Mouse (Mus musculus): ENCODE results near the gene H2afj.

H2afj gene

GRCm38 (mm10) chr6:136847267-136847666 is 39.2 kb downstream of the H2afj start:
- no peak for DNase-seq (ENCODE audit: low read depth, low spot score)

GRCm38 (mm10) chr6:136847790-136848189 is 39.7 kb downstream of the H2afj start:
- peak; percentile 48 for DNase-seq (ENCODE audit: low read depth, low spot score)

DNA sequence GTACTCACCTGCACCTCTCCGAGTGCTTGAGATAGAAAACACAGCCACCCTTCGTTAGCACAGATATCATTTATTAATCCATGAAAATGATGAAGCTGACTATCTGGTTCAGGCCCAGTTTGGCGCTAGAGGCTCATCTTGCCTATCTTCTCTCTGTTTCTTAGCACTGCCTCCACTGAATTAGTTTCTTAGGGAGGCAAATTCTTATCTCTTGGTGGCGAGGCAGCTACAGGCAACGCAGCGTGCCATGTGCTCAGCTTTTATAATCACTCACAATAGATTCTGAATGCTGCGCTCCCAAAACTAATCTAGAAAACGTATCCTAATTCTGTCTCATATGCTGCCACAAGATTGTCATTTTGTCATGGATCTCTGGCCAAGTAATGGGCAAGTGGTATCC is 40.4 kb downstream of the H2afj start:
- no peak for DNase-seq (ENCODE audit: low read depth, low spot score)

- DNase-seq (ENCODE audit: low read depth, low spot score), result peak; percentile 23
Measured at GRCm38 (mm10) chr6:136848971-136849370, 40.9 kb downstream of the H2afj start.

GRCm38 (mm10) chr6:136850267-136850666 is 42.2 kb downstream of the H2afj start:
- DNase-seq (ENCODE audit: low read depth, low spot score), result no peak

- no peak for DNase-seq (ENCODE audit: low read depth, low spot score)
Measured at GRCm38 (mm10) chr6:136852348-136852747, 44.3 kb downstream of the H2afj start.

DNA sequence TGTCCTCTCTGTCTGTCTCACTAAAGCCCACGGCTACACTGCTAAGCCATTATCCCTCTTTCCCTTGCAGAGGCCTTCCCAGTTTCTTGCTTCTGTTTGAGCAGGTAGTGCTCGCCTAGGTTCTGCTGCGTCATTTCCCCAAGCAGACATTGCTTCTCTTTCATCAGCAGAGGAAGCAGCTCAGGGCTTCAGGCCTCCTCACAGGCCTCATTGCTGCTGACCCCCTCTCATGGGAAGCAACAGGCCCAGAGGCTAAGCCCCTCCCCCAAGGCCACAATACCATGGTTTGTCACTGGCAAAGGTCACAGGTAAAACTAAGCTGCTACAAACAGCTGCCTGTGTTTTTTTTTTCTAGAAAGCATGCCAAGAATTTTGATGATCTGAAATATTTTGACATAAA is 44.7 kb downstream of the H2afj start:
- DNase-seq (ENCODE audit: low read depth, low spot score), result no peak

DNA sequence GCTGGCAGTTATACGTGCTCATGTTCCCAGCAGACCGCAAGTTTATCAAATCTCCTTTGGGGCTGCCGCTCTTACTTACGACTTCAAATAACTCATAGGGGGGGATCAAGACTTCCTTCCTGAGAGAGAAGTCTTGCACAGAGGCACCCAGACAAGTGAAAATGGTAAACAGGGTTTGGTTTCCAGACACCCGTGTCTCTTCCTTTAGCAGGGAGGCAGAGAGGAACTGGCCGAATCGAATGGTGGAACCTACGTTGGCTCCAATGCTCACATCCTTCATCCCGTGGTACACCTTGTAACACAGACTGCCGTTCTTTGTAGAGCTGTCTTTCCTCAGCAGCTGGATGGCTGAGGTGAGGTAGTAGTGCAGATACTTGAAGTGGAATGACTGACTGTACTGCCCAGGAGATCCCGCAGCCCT is 46.3 kb downstream of the H2afj start:
- peak; percentile 58 for DNase-seq (ENCODE audit: low read depth, low spot score)

GRCm38 (mm10) chr6:136855183-136855582 is 47.1 kb downstream of the H2afj start:
- no peak for DNase-seq (ENCODE audit: low read depth, low spot score)

GRCm38 (mm10) chr6:136856071-136856636 is 48.1 kb downstream of the H2afj start:
- peak; percentile 41 for DNase-seq (ENCODE audit: low read depth, low spot score)

DNA sequence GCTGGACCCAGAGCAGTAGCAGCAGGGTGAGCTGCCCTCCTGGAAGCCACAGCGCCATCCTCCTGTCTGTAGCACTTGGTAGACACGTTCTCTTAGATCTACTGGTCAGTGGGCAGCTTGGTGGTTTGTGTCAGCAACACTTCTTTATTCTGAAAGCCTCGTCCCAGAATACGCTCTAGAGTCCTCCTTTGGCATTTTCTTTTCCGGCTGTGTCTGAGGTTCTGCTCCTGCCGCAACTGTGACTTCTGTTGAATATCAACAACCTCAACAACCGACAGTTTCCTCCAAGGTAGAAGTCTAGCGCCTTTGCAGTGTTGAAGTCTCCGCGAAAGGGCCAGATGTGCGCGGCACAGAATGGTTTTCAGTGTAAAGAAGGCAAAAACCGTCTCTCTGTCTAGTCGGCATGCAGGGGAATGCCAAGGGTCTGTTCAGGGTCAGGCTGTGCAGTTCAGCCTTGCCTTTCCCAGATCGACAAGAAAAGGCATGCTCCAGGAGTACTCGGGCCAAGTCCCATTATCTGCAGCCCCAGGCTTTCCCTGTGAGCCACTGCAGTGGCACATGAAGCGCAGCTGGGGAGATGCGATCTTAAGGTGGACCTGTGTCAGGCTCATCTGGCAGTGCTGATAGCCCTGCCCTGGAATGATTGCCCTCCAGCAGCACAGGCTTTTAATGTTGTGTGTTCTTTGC is 49.3 kb downstream of the H2afj start, which contains the start of gene Art4:
Art4 (minus strand) TSS at position 548 of the 687 bp plus-strand sequence.
- peak; percentile 18 for DNase-seq (ENCODE audit: low read depth, low spot score)

- DNase-seq (ENCODE audit: low read depth, low spot score), result no peak
Measured at GRCm38 (mm10) chr6:136857873-136858260, 49.8 kb downstream of the H2afj start.

DNA sequence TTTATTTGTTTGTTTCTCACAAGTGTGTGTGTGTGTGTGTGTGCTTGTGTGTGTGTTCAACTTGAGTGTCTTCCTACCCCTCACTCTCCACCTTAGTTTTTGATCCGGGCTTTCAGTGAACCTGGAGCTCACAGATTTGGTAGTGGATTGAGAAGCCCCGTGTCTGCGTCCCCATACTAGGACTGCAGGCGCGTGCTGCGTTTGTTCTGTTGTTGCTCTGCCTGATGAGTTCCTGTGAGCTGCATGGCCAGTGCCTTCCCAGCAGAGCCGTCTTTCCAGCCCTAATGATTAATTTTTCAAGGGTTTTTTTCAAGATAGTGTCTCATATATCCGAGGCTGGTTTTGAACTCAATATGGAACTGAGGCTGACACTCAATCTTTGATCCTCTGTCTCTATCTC is 50.4 kb downstream of the H2afj start:
- DNase-seq (ENCODE audit: low read depth, low spot score), result no peak
